Mouse (Mus musculus) midbrain, embryonic 11.5 days (tissue): ENCODE measurements around the gene Nim1k. TPM values are rescaled to one million over a fixed set of nuclear protein-coding genes. Genes with fewer than 3 reads are reported as not detected.

Experiments used
- ATAC-seq: fragments of 200-750 bp; cut with Nextera tagmentation; 2 replicates; pipeline ENCODE4 v1.8.0; 2017; ENCODE audit warnings: moderate TSS enrichment, moderate library complexity; ENCODE audit not compliant: low FRiP score
- DNase-seq: peaks from one replicate; pipeline ENCODE4 v3.0.0; 2015; ENCODE audit warnings: low spot score; ENCODE audit errors: missing footprints
- H3K27ac ChIP-seq: fragments of 300-500 bp; sonication (generic); 2 replicates; pipeline ENCODE4 v1.5.1; 2014; ENCODE audit warnings: low read depth, low read length
- H3K27me3 ChIP-seq: fragments of 300-500 bp; sonication (generic); 2 replicates; pipeline ENCODE4 v1.6.1; 2014; ENCODE audit warnings: mild to moderate bottlenecking, low read length, moderate library complexity, mixed read lengths; ENCODE audit not compliant: control insufficient read depth, insufficient read depth
- H3K36me3 ChIP-seq: fragments of 300-500 bp; sonication (generic); 2 replicates; pipeline ENCODE4 v1.6.1; 2014; ENCODE audit warnings: mild to moderate bottlenecking, low read length, moderate library complexity, mixed read lengths; ENCODE audit not compliant: control insufficient read depth, insufficient read depth
- H3K4me1 ChIP-seq: fragments of 300-500 bp; sonication (generic); 2 replicates; pipeline ENCODE4 v1.6.1; 2014; ENCODE audit warnings: low read length; ENCODE audit not compliant: control insufficient read depth, insufficient read depth
- H3K4me2 ChIP-seq: fragments of 300-500 bp; sonication (generic); 2 replicates; pipeline ENCODE4 v1.6.1; 2014; ENCODE audit warnings: mild to moderate bottlenecking, moderate library complexity
- H3K4me3 ChIP-seq: fragments of 300-500 bp; sonication (generic); 2 replicates; pipeline ENCODE4 v1.5.1; 2014; ENCODE audit warnings: low read depth, low read length
- H3K9ac ChIP-seq: fragments of 300-500 bp; sonication (generic); 2 replicates; pipeline ENCODE4 v1.6.1; 2014; ENCODE audit warnings: low read length
- H3K9me3 ChIP-seq: fragments of 300-500 bp; sonication (generic); 2 replicates; pipeline ENCODE4 v1.6.1; 2016; ENCODE audit warnings: low read length; ENCODE audit not compliant: control insufficient read depth
- WGBS: fragments of 180-500 bp; shearing (Covaris S2); extraction: QIAGEN DNeasy Blood & Tissue Kit; methylation state at CpG from one replicate; pipeline ENCODE4 v1.1.7; 2014; 5-methylcytosine and 5-hydroxymethylcytosine counted together
- polyA plus RNA-seq: library from polyadenylated mRNA; unstranded; fragments of >200 nt; fragmentation: Nextera tagmentation; extraction: Ambion mirVana; gene quantifications from 2 replicates; pipeline ENCODE4 v1.2.1, GENCODE M21; 2014

Nim1k gene
- polyA plus RNA-seq, result 1.9 and 2.4 TPM in 2 replicates

- 1% methylated on average over 43 of the region's 43 CpGs for WGBS
- Histone ChIP-seq H3K36me3 (no peaks in the 10 kb centered on the region), H3K9me3 (no peaks in the 10 kb centered on the region), H3K9ac (peak within 1 kb of the TSS; percentile 63), H3K4me3 (peak within 1 kb of the TSS; percentile 46), H3K4me2 (peak within 1 kb of the TSS; percentile 71), H3K27ac (peak within 1 kb of the TSS; percentile 32), H3K27me3 (no peaks in the 10 kb centered on the region), H3K4me1 (peaks cover 10% of the 10 kb centered on the region)
- DNase-seq (peak; percentile 97), ATAC-seq (peak; percentile 93)
Measured at GRCm38 (mm10) chr13:119755681-119756471, at the start of gene Nim1k. TSS of gene Nim1k (minus strand) at chr13:119755882.

- no peak overlapping the region for H3K4me3 ChIP-seq
- no peak overlapping the region for H3K27ac ChIP-seq
- ATAC-seq (no peak), DNase-seq (no peak)
- no peaks in the 10 kb centered on the region for H3K27me3 ChIP-seq
- no peak overlapping the region for H3K4me2 ChIP-seq
- 78% methylated on average over 4 of the region's 4 CpGs for WGBS
- H3K9ac ChIP-seq, result no peak overlapping the region
- H3K9me3 ChIP-seq, result no peaks in the 10 kb centered on the region
- no peaks in the 10 kb centered on the region for H3K4me1 ChIP-seq
- H3K36me3 ChIP-seq, result no peaks in the 10 kb centered on the region
Measured at GRCm38 (mm10) chr13:119797656-119798055, 42.0 kb upstream of the Nim1k start.

- Histone ChIP-seq H3K27ac (no peak overlapping the region), H3K9me3 (no peaks in the 10 kb centered on the region), H3K36me3 (peaks cover 6% of the 10 kb centered on the region), H3K4me3 (no peak overlapping the region), H3K9ac (no peak overlapping the region), H3K4me2 (no peak overlapping the region), H3K27me3 (no peaks in the 10 kb centered on the region), H3K4me1 (peaks cover 15% of the 10 kb centered on the region)
- ATAC-seq (no peak), DNase-seq (no peak)
- 84% methylated on average over 5 of the region's 5 CpGs for WGBS
Measured at GRCm38 (mm10) chr13:119792791-119793404, 37.2 kb upstream of the Nim1k start.

GRCm38 (mm10) chr13:119791580-119792135 lies 36.0 kb upstream of the Nim1k start:
- Histone ChIP-seq H3K27me3 (no peaks in the 10 kb centered on the region), H3K27ac (peak overlapping the region; percentile 89), H3K4me2 (peak overlapping the region; percentile 72), H3K9me3 (no peaks in the 10 kb centered on the region), H3K4me3 (peak overlapping the region; percentile 85), H3K4me1 (peaks cover 15% of the 10 kb centered on the region), H3K9ac (peak overlapping the region; percentile 89), H3K36me3 (peaks cover 8% of the 10 kb centered on the region)
- ATAC-seq, result no peak
- 4% methylated on average over 18 of the region's 18 CpGs for WGBS
- DNase-seq, result no peak

GRCm38 (mm10) chr13:119790761-119791579 lies 35.3 kb upstream of the Nim1k start, which contains the start of gene Zfp131:
TSS of gene Zfp131 (minus strand) at chr13:119790889.
- H3K9ac ChIP-seq, result peak within 1 kb of the TSS; percentile 89
- ATAC-seq (peak; percentile 97), DNase-seq (peak; percentile 100)
- no peaks in the 10 kb centered on the region for H3K27me3 ChIP-seq
- peak within 1 kb of the TSS; percentile 85 for H3K4me3 ChIP-seq
- peak within 1 kb of the TSS; percentile 89 for H3K27ac ChIP-seq
- H3K36me3 ChIP-seq, result peaks cover 9% of the 10 kb centered on the region
- peak within 1 kb of the TSS; percentile 72 for H3K4me2 ChIP-seq
- H3K9me3 ChIP-seq, result no peaks in the 10 kb centered on the region
- H3K4me1 ChIP-seq, result peaks cover 15% of the 10 kb centered on the region
- WGBS, result 0% methylated on average over 74 of the region's 86 CpGs

GRCm38 (mm10) chr13:119789851-119790717 lies 34.4 kb upstream of the Nim1k start:
- ATAC-seq (peak; percentile 75), DNase-seq (peak; percentile 95)
- Histone ChIP-seq H3K9ac (peak overlapping the region; percentile 89), H3K4me3 (peak overlapping the region; percentile 85), H3K27me3 (no peaks in the 10 kb centered on the region), H3K4me1 (peaks cover 15% of the 10 kb centered on the region), H3K4me2 (peak overlapping the region; percentile 46), H3K27ac (peak overlapping the region; percentile 89), H3K9me3 (no peaks in the 10 kb centered on the region), H3K36me3 (peaks cover 9% of the 10 kb centered on the region)
- 2% methylated on average over 44 of the region's 66 CpGs for WGBS

- H3K36me3 ChIP-seq, result peaks cover 19% of the 10 kb centered on the region
Measured at GRCm38 (mm10) chr13:119783581-119783980, 27.9 kb upstream of the Nim1k start.

GRCm38 (mm10) chr13:119768541-119768940 lies 12.9 kb upstream of the Nim1k start:
- peaks cover 25% of the 10 kb centered on the region for H3K36me3 ChIP-seq
- ATAC-seq, result no peak

More at GRCm38 (mm10) chr13:119783581-119783980, 27.9 kb upstream of the Nim1k start:
- 85% methylated on average over 4 of the region's 4 CpGs for WGBS
- ATAC-seq (no peak), DNase-seq (no peak)
- Histone ChIP-seq H3K9ac (no peak overlapping the region), H3K4me1 (no peaks in the 10 kb centered on the region), H3K27ac (no peak overlapping the region), H3K27me3 (no peaks in the 10 kb centered on the region), H3K4me2 (no peak overlapping the region), H3K9me3 (no peaks in the 10 kb centered on the region), H3K4me3 (no peak overlapping the region)

More at GRCm38 (mm10) chr13:119768541-119768940, 12.9 kb upstream of the Nim1k start:
- no peaks in the 10 kb centered on the region for H3K4me1 ChIP-seq
- 89% methylated on average over 6 of the region's 6 CpGs for WGBS
- H3K27me3 ChIP-seq, result no peaks in the 10 kb centered on the region
- H3K4me2 ChIP-seq, result no peak overlapping the region
- no peak for DNase-seq
- no peak overlapping the region for H3K4me3 ChIP-seq
- no peak overlapping the region for H3K27ac ChIP-seq
- no peak overlapping the region for H3K9ac ChIP-seq
- no peaks in the 10 kb centered on the region for H3K9me3 ChIP-seq
